Mouse (Mus musculus): ENCODE data around the gene Setd1b. TPM values are rescaled to one million over a fixed set of nuclear protein-coding genes. Genes with fewer than 3 reads are reported as not detected.

Setd1b gene
- 6.0 and 6.1 TPM in 2 replicates for polyA plus RNA-seq (2016; fragmentation: Nextera tagmentation; extraction: Ambion mirVana)

GRCm38 (mm10) chr5:123142161-123143157 is at the start of gene Setd1b:
Setd1b (plus strand) TSS chr5:123142193.
- Histone ChIP-seq H3K36me3 (peaks cover 37% of the 10 kb centered on the region), H3K4me3 (peak within 1 kb of the TSS; percentile 98), H3K4me2 (peak within 1 kb of the TSS; percentile 100), H3K9ac (peak within 1 kb of the TSS; percentile 99), H3K9me3 (replicated peaks) (no peaks in the 10 kb centered on the region), H3K4me1 (peaks cover 72% of the 10 kb centered on the region), H3K27me3 (replicated peaks) (no peaks in the 10 kb centered on the region), H3K27ac (peak within 1 kb of the TSS; percentile 100)
- ATAC-seq, result peak; percentile 46; the same call in 1 of the 2 replicates
- WGBS (ENCODE audit: insufficient replicate concordance), result under 1% methylated on average over 96 of the region's 103 CpGs

DNA sequence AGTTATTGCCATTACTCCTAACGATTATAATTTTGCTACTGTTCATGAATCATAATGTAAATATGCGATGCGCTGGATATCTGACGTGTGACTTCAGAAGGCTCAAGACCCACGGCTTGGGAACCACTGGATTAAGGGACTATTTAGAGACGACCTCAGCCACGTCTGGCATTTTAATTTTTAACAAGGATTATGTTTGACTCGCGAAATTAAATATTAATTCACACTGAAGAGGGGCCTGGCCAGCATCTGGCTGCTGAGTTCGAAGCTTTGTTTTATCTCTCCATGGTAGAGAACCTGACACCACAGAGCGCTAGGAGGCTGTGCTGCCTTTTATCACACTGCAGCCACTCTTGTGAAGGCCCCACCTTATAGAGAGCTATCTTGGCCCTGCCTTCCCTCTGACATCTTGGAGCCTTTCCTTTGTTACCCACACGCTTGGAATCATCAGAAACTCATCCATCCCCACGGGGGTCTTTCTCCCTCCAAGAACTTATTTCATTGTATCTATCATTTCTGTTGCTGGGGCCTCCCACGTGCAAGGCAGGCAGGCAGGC is 48.8 kb upstream of the Setd1b start:
- H3K27ac ChIP-seq, result peak overlapping the region; percentile 98
- no peaks in the 10 kb centered on the region for H3K9me3 ChIP-seq (replicated peaks)
- H3K4me1 ChIP-seq, result peaks cover 84% of the 10 kb centered on the region
- H3K4me3 ChIP-seq, result peak overlapping the region; percentile 25
- no peaks in the 10 kb centered on the region for H3K27me3 ChIP-seq (replicated peaks)
- H3K9ac ChIP-seq, result peak overlapping the region; percentile 60
- H3K4me2 ChIP-seq, result peak overlapping the region; percentile 66
- 38% methylated on average over 14 of the region's 14 CpGs for WGBS (ENCODE audit: insufficient replicate concordance)
- peak; percentile 85 for ATAC-seq
- peaks cover 38% of the 10 kb centered on the region for H3K36me3 ChIP-seq

- H3K36me3 ChIP-seq, result peaks cover 38% of the 10 kb centered on the region
- H3K27me3 ChIP-seq (replicated peaks), result no peaks in the 10 kb centered on the region
- peak overlapping the region; percentile 66 for H3K4me2 ChIP-seq
- WGBS (ENCODE audit: insufficient replicate concordance), result 35% methylated on average over 25 of the region's 25 CpGs
- peak overlapping the region; percentile 98 for H3K27ac ChIP-seq
- peak; percentile 87 for ATAC-seq
- peak overlapping the region; percentile 25 for H3K4me3 ChIP-seq
- H3K9ac ChIP-seq, result peak overlapping the region; percentile 68
- H3K9me3 ChIP-seq (replicated peaks), result no peaks in the 10 kb centered on the region
- H3K4me1 ChIP-seq, result peaks cover 81% of the 10 kb centered on the region
Observed at GRCm38 (mm10) chr5:123094238-123094991, 47.6 kb upstream of the Setd1b start.

GRCm38 (mm10) chr5:123096299-123096698 is 45.7 kb upstream of the Setd1b start:
- H3K36me3 ChIP-seq, result peaks cover 50% of the 10 kb centered on the region
- peaks cover 62% of the 10 kb centered on the region for H3K4me1 ChIP-seq
- H3K4me2 ChIP-seq, result no peak overlapping the region

DNA sequence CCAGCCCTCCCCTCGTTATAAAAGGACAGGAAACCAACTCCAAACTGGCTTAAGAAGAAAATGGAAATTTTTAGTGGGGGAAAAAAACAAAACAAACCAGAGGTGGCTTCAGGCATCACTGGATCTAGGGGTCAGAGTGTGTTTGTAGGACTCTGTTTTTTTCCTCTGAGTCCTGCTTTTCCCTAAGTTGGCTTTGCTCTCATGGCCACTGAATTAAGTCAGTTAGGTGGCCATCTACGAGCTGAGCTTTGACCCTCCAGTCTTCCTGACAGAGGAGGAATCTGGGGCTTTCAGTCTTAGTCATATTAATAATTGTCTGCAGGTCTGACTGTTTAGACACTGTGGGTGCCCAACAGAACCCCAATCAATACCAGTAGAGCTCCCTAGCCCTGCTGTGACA is 43.5 kb upstream of the Setd1b start:
- WGBS (ENCODE audit: insufficient replicate concordance), result 74% methylated on average over 2 of the region's 2 CpGs
- no peaks in the 10 kb centered on the region for H3K27me3 ChIP-seq (replicated peaks)
- H3K27ac ChIP-seq, result 0 out of 2 replicates have a peak overlapping the region, but pooled peaks have one; percentile 38
- H3K9me3 ChIP-seq (replicated peaks), result no peaks in the 10 kb centered on the region
- H3K4me3 ChIP-seq, result no peak overlapping the region
- H3K36me3 ChIP-seq, result peaks cover 71% of the 10 kb centered on the region
- no peak overlapping the region for H3K4me2 ChIP-seq
- ATAC-seq, result no peak
- no peak overlapping the region for H3K9ac ChIP-seq
- H3K4me1 ChIP-seq, result peaks cover 50% of the 10 kb centered on the region

More at GRCm38 (mm10) chr5:123096299-123096698, 45.7 kb upstream of the Setd1b start:
- 85% methylated on average over 8 of the region's 8 CpGs for WGBS (ENCODE audit: insufficient replicate concordance)
- no peak for ATAC-seq
- H3K9ac ChIP-seq, result no peak overlapping the region
- H3K27me3 ChIP-seq (replicated peaks), result no peaks in the 10 kb centered on the region
- no peak overlapping the region for H3K4me3 ChIP-seq
- H3K27ac ChIP-seq, result peak overlapping the region; percentile 98
- no peaks in the 10 kb centered on the region for H3K9me3 ChIP-seq (replicated peaks)

GRCm38 (mm10) chr5:123102376-123102775 is 39.6 kb upstream of the Setd1b start:
- no peaks in the 10 kb centered on the region for H3K9me3 ChIP-seq (replicated peaks)
- WGBS (ENCODE audit: insufficient replicate concordance), result 62% methylated on average over 7 of the region's 7 CpGs
- no peaks in the 10 kb centered on the region for H3K27me3 ChIP-seq (replicated peaks)
- peaks cover 11% of the 10 kb centered on the region for H3K4me1 ChIP-seq
- H3K9ac ChIP-seq, result no peak overlapping the region
- no peak overlapping the region for H3K4me3 ChIP-seq
- H3K27ac ChIP-seq, result no peak overlapping the region
- H3K4me2 ChIP-seq, result no peak overlapping the region
- H3K36me3 ChIP-seq, result peaks cover 96% of the 10 kb centered on the region
- no peak for ATAC-seq

- 86% methylated on average over 8 of the region's 8 CpGs for WGBS (ENCODE audit: insufficient replicate concordance)
- Histone ChIP-seq H3K9me3 (replicated peaks) (no peaks in the 10 kb centered on the region), H3K9ac (no peak overlapping the region), H3K27ac (no peak overlapping the region), H3K36me3 (peaks cover 90% of the 10 kb centered on the region), H3K4me2 (no peak overlapping the region), H3K4me1 (peaks cover 7% of the 10 kb centered on the region; the same call in 1 of the 2 replicates), H3K4me3 (no peak overlapping the region), H3K27me3 (replicated peaks) (no peaks in the 10 kb centered on the region)
- no peak for ATAC-seq
Observed at GRCm38 (mm10) chr5:123103556-123103955, 38.4 kb upstream of the Setd1b start.

DNA sequence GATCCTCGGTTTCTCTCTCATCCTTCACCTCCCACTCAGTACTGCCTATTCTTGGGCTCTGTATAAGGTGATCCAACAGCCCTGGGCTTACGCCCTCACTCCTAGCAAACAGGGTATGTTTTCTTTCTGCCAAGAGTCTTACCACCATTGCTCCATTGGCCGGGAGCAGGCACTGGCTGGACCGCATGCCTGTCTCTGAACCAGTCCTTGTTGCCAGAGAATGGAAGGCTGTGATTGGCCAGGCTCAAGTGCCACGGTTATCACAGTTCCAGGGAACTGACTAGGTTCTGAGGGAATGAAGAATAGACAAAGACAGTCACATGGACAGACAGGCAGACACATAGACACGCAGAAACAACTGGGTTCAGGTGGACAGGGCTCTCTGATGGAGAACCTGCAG is 37.2 kb upstream of the Setd1b start:
- Histone ChIP-seq H3K27ac (no peak overlapping the region), H3K4me1 (peaks cover 13% of the 10 kb centered on the region), H3K9ac (no peak overlapping the region), H3K36me3 (peaks cover 82% of the 10 kb centered on the region), H3K9me3 (replicated peaks) (no peaks in the 10 kb centered on the region), H3K27me3 (replicated peaks) (no peaks in the 10 kb centered on the region), H3K4me3 (no peak overlapping the region), H3K4me2 (no peak overlapping the region)
- ATAC-seq, result no peak
- 82% methylated on average over 6 of the region's 6 CpGs for WGBS (ENCODE audit: insufficient replicate concordance)

GRCm38 (mm10) chr5:123109452-123110203 is 32.4 kb upstream of the Setd1b start:
- Histone ChIP-seq H3K4me2 (peak overlapping the region; percentile 2; the same call in 1 of the 2 replicates), H3K36me3 (peaks cover 67% of the 10 kb centered on the region), H3K4me1 (peaks cover 13% of the 10 kb centered on the region), H3K9ac (no peak overlapping the region), H3K9me3 (replicated peaks) (no peaks in the 10 kb centered on the region), H3K4me3 (no peak overlapping the region), H3K27me3 (replicated peaks) (no peaks in the 10 kb centered on the region), H3K27ac (no peak overlapping the region)
- 60% methylated on average over 13 of the region's 13 CpGs for WGBS (ENCODE audit: insufficient replicate concordance)
- ATAC-seq, result no peak

DNA sequence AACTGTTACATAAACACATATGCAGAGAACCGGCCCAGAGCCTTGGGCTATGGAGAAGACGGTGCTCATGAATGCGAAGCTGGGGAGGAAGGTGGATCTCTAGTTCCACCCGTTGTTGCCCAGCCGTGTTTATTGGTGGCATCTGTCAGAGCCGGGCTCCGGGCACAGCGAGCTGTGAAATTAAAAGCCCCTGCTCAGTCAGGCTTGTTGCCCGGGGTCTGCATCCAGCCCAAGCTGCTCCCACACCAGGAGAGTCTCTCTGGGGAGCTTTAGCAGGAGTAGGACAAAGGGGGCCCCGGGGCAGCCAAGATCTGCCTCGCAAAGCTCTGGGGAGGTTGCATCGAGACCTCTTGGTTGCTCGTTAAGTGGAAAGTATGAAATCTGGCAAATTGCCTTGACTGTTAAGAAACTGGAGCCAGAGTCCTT is 31.7 kb upstream of the Setd1b start:
- no peaks in the 10 kb centered on the region for H3K27me3 ChIP-seq (replicated peaks)
- no peak overlapping the region for H3K27ac ChIP-seq
- H3K9ac ChIP-seq, result no peak overlapping the region
- no peak overlapping the region for H3K4me2 ChIP-seq
- ATAC-seq, result no peak
- H3K9me3 ChIP-seq (replicated peaks), result no peaks in the 10 kb centered on the region
- peaks cover 13% of the 10 kb centered on the region for H3K4me1 ChIP-seq
- peaks cover 67% of the 10 kb centered on the region for H3K36me3 ChIP-seq
- WGBS (ENCODE audit: insufficient replicate concordance), result 86% methylated on average over 13 of the region's 13 CpGs
- H3K4me3 ChIP-seq, result no peak overlapping the region

GRCm38 (mm10) chr5:123114109-123114508 is 27.9 kb upstream of the Setd1b start:
- Histone ChIP-seq H3K36me3 (peaks cover 78% of the 10 kb centered on the region), H3K9ac (no peak overlapping the region)
- WGBS (ENCODE audit: insufficient replicate concordance), result 71% methylated on average over 11 of the region's 11 CpGs

More at GRCm38 (mm10) chr5:123114109-123114508, 27.9 kb upstream of the Setd1b start:
- H3K4me2 ChIP-seq, result no peak overlapping the region
- peaks cover 30% of the 10 kb centered on the region for H3K4me1 ChIP-seq
- H3K27me3 ChIP-seq (replicated peaks), result no peaks in the 10 kb centered on the region
- H3K9me3 ChIP-seq (replicated peaks), result no peaks in the 10 kb centered on the region
- no peak for ATAC-seq
- no peak overlapping the region for H3K4me3 ChIP-seq
- 0 out of 2 replicates have a peak overlapping the region, but pooled peaks have one; percentile 1 for H3K27ac ChIP-seq
